Mouse (Mus musculus) bone marrow macrophage, adult 2 months (primary cell): ENCODE measurements at regions not wholly inside any gene's neighbourhood (a gene's known extent, or its start where the extent isn't known, plus 50 kb on each side); places are given as distances from the start of the nearest gene placed in this dataset.

Experiments used
- H3K27ac ChIP-seq: 2 replicates; pipeline ENCODE4 v1.5.1; 2012; ENCODE audit warnings: low read depth, low read length; ENCODE audit not compliant: insufficient read depth
- H3K4me1 ChIP-seq: 2 replicates; pipeline ENCODE4 v1.6.1; 2012; ENCODE audit warnings: low read length; ENCODE audit not compliant: control insufficient read depth, insufficient read depth
- H3K4me3 ChIP-seq: 2 replicates; pipeline ENCODE4 v1.5.1; 2012; ENCODE audit warnings: mild to moderate bottlenecking, low read length, moderate library complexity; ENCODE audit not compliant: insufficient read depth
- CTCF ChIP-seq: IDR thresholded peaks from 2 replicates; pipeline ENCODE4 v1.5.1; 2012; ENCODE audit warnings: low read depth, mild to moderate bottlenecking, low read length, moderate library complexity
- POLR2A ChIP-seq: IDR thresholded peaks from 2 replicates; pipeline ENCODE4 v1.6.1; 2012; ENCODE audit warnings: mild to moderate bottlenecking, low read depth, low read length, borderline replicate concordance

GRCm38 (mm10) chr14:61949446-61949845, 342.2 kb downstream of the Kcnrg start:
- peaks cover 5% of the 10 kb centered on the region for H3K4me1 ChIP-seq
- no peak overlapping the region for H3K4me3 ChIP-seq
- TF ChIP-seq POLR2A (no peak), CTCF (no peak)
- no peak overlapping the region for H3K27ac ChIP-seq

DNA sequence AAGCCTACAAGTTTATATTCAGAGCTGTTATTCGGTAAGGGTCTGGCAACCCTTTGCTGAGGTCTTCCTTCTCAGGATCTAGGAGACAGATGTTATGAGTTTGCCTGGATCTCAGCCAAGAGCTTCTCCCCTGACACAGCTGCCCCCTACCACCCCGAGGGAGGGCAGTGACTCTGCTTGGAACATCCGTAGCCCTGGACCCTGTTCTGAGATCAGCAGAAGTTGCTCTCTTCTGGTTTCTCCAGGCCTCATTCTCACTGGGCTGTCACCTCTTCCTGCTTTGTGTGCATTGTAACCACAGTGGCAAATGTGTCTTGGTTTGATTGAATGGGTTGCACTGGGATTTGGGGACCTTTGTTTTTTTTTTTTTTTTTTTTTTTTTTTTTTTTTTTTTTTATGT, 342.4 kb upstream of the Rnaseh2b start:
- H3K4me1 ChIP-seq, result peaks cover 5% of the 10 kb centered on the region
- no peak overlapping the region for H3K4me3 ChIP-seq
- no peak for TF ChIP-seq POLR2A
- TF ChIP-seq CTCF, result no peak
- H3K27ac ChIP-seq, result no peak overlapping the region

GRCm38 (mm10) chr14:61953029-61953428, 339.4 kb upstream of the Rnaseh2b start:
- TF ChIP-seq CTCF (no peak), POLR2A (no peak)
- Histone ChIP-seq H3K27ac (no peak overlapping the region), H3K4me1 (no peaks in the 10 kb centered on the region), H3K4me3 (no peak overlapping the region)

- Histone ChIP-seq H3K4me3 (no peak overlapping the region), H3K4me1 (no peaks in the 10 kb centered on the region), H3K27ac (no peak overlapping the region)
- TF ChIP-seq CTCF (no peak), POLR2A (no peak)
Measured at GRCm38 (mm10) chr14:61955416-61955815, 337.0 kb upstream of the Rnaseh2b start.

DNA sequence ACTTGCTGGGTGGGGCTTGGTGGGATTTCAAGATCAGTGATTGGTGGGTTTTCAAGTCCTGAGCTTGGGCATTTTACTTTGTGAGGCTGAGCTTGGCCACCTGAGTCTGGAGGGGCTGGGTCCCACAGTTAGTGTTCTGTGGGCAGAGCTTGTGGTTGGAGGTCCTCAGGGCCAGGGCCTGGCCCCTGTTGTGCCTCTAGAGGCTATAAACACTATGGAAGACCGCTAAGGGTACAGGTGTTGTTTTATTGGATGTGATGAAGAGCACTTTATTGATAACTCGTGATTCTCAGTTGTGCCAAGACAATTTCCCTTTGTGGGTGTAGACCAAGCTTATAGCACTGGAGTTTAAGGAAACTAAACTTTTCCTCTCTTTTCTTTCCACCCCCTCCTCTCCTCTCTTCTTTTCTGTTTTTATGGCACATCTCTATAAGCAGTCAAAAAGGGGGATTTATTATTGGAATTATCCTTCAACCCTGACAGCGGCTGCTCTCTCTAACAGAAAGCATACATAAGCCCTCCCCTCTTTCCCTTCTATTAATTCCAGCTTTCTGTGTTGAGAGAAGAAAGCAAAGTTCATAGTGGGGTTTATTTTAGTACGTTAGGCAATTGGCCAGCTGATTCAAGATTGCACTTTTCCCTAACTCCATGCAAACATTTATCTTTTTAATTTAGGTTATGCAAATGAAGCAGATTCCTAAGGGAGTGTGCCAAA, 332.0 kb upstream of the Rnaseh2b start:
- H3K4me1 ChIP-seq, result no peaks in the 10 kb centered on the region
- TF ChIP-seq CTCF (no peak), POLR2A (no peak)
- no peak overlapping the region for H3K4me3 ChIP-seq
- no peak overlapping the region for H3K27ac ChIP-seq

GRCm38 (mm10) chr14:61968467-61968866, 323.9 kb upstream of the Rnaseh2b start:
- TF ChIP-seq POLR2A (no peak), CTCF (no peak)
- Histone ChIP-seq H3K4me1 (peaks cover 12% of the 10 kb centered on the region), H3K4me3 (no peak overlapping the region), H3K27ac (no peak overlapping the region)

GRCm38 (mm10) chr14:61968957-61969535, 323.3 kb upstream of the Rnaseh2b start:
- H3K4me3 ChIP-seq, result no peak overlapping the region
- no peak overlapping the region for H3K27ac ChIP-seq

DNA sequence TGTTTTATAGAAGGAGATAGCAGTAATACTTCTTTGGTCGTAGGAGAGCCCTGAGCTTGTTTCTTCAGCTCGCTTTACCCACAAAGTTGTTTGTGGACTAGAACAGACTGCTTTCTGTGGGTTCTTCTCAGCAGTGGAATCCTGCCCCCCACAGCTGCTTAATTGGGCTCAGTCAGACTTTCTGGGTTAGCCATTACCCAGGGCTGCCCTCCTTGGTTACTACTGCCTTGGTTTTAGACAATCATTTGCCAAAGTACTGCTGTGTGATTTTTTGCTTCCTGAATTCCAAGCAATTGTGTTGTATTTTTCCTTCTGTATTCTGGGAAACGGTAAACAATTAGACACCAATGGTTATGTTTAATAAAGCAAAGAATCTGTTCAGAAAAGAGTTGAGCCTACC, 321.8 kb upstream of the Rnaseh2b start:
- no peak overlapping the region for H3K4me3 ChIP-seq
- TF ChIP-seq CTCF (no peak), POLR2A (no peak)
- H3K27ac ChIP-seq, result peak overlapping the region; percentile 99
- peaks cover 12% of the 10 kb centered on the region for H3K4me1 ChIP-seq

More at GRCm38 (mm10) chr14:61968957-61969535, 323.3 kb upstream of the Rnaseh2b start:
- TF ChIP-seq POLR2A, result no peak
- no peak for TF ChIP-seq CTCF
- H3K4me1 ChIP-seq, result peaks cover 12% of the 10 kb centered on the region

DNA sequence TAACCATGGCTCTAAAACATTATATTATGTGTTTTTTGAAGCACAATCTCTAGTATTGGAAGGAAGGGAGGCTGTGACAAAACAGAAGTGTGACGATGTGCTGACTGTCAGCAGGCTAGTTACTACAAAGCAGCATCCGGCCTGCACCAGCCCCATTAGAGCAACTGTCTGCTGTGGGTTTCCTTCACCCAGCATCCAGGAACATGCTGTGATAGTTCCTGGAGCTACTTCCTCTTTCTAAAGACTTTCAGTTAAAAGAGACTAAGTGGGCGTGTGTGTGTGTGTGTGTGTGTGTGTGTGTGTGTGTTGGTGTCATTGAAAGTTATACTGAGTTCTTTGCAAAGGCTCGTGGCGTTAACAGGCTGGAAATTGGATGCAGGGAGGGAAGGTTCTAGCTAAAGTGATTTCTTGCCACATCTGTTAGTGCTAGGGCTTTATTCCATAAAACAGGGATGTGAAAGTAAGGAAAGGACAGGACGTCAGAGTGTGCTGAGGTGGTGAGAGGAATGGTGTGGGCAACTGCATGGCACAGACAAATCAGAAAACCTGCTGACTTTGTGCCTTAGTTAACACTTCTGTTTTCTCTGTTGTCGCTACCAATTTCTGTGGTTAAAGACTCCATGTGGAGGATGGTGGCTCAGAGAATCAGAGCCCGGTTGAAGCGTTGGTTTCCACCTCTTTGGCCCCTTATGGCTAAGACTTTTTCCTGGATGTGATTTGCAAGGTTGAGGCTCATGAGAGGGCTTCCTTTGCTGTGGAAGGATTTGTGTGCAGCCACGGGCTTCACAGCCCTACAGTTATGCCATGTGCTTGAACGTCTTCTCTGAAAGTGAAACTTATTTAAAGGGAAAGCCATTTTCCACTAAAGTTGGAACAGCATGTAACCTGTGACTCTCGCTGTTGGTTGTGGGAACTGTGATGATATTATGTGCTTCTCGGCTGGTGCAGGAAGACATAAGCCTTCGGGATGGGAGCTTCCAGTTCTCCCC, 321.0 kb upstream of the Rnaseh2b start:
- H3K4me1 ChIP-seq, result peaks cover 12% of the 10 kb centered on the region
- peak overlapping the region; percentile 65 for H3K4me3 ChIP-seq
- TF ChIP-seq POLR2A (no peak), CTCF (no peak)
- peak overlapping the region; percentile 99 for H3K27ac ChIP-seq

GRCm38 (mm10) chr14:61975301-61975732, 317.1 kb upstream of the Rnaseh2b start:
- TF ChIP-seq POLR2A (no peak), CTCF (no peak)
- Histone ChIP-seq H3K27ac (no peak overlapping the region), H3K4me3 (no peak overlapping the region), H3K4me1 (peaks cover 9% of the 10 kb centered on the region)
